Mouse (Mus musculus): ENCODE results near the gene E4f1.
"Not testable (repeated sequence)": the region's sequence is repeated elsewhere in the genome, so short reads cannot be mapped to it uniquely, and the experiment has no call there.

E4f1 gene

DNA sequence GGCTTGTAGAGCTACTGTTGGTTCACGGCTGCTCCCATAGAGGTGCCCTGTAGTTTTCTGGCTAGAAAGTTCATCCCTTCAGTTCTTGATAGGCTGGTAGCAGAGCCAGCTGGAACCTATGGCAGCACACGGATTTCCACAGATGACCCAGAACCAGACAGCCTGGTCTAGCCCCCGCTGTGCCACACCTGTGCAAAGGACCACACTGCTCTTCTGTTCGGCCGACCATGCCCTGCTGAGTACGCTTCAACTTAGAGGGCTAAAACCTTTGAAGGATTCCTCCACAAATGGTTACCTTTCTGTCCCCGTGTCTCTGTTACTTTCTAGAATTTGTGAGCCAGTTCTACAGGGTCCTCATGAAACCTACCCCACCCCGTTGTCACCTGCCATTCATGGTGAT lies 44.8 kb downstream of the E4f1 start:
- intact Hi-C loops (cut with DNase I), result not testable (repeated sequence)

DNA sequence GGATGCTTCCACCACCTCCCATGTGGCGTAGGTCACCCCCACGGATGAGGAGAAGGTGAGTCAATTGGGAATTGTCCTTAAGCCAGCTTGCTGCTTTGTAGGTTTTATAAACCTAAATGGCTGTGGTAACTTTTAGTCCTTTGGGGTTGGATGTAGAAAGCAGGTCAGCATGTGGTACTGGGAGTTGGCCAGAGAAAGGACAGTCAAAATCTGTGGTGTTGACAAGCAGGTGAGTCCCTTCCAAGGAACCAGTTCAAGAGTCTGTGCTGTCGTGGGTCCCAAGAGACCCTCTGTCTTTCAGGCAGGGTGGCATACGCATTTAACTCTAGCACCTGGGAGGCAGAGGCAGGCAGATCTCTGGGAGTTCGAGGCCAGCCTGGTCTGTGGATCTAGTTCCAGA lies 45.6 kb downstream of the E4f1 start:
- intact Hi-C loops (cut with DNase I), result no loop called here

DNA sequence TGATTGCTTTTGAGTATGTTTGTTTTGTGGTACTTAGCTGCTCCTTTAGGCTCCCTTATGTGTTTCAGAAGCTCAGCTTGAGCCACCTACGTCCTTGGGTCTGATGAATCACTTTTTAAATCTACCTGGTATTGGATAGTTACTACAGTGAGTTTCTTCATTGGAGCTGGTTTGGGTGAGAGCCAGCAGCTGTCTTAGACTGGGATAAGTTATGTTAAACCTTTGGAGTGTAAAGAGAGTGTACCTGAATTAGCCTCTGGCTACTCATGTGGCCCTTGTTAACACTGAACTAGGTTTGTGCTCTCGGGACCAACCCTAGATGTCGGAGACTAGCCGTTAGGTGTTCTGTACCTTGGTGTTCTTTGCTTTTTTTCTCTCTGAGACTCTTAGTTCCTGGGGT lies 47.0 kb downstream of the E4f1 start:
- intact Hi-C loops (cut with DNase I), result no loop called here

DNA sequence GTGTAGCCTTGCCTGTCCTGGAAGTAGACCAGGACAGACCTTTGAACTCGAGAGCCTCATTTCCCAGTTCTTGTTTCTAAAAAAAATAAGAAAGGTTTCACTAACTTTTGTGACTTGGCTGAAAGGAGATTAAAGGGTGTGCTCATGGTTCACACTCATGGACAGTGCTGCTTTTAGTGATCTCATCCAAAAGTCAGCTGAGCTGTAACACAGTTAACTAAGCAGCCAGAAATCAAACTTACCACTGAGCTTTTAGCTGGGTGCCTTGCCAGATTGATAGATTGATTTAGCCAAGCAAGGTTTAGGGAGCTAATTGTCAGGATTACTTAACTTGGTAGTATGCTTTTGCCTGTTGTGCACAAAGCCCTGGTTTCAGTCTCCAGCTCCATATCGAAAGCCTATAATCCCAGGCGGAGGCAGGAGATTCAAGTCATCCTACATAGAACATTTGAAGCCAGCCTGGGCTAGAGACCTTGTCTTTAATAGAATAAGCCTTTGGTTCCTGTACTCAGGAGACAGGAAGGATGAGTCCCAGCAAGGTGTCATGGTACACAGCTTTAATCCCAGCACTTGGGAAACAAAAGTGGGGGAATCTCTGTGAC lies 54.0 kb downstream of the E4f1 start:
- intact Hi-C loops (cut with DNase I), result no loop called here

DNA sequence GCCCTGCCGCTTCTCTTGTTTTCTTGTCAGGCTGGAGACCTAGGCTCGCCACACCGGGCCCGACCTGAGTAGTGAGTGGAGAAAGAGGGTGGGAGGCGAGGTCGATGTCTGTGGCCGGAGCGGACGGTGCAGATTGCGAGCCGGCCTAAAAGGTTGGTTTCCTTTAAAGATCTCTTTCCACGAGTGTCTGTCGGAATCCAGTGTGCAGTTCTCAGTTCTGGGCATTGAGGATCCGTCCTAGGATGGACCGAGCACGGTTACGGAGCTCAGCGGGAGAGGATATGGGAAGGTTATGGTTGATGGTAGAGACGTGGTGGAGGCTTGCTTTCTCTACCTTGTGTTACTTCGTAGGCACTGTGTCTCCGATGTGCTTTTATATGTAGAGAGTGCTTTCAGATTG lies 55.1 kb downstream of the E4f1 start:
- intact Hi-C loops (cut with DNase I), result no loop called here

DNA sequence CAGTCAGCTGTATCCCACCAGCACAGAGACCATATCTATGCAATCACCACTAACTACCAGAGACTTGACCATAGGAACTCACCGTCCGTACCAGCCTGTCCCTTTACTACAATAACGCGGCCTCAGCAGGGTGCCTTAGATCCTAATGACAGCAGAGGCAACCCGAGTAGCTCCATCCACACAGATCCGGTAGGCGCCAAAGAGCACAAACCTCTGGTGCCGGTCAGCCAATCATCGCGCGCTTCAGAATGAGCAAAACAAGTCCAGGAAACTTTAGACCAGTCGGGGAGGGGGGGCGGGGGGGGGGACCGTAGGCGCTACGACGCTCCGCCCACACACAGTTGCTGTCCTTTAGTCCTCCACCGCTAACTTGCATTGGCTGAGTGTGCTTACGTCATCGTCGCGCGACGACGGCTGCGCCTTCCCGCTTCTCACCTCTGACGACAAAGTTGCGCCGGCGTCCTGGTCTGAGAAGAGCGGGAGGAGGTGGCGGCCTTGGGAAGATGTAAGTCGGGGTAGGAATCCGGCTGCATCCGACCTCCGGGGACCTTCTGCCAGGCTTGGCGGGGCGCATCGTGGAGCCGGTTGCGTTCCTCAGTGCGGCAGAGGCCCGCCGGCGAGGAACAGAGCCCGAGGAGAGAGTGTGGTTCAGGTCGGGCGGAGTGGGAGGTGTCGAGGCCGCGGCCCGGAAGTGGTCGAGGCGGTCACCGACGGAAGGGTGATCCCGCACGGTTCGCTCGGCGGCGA lies 55.7 kb downstream of the E4f1 start, which contains the start of gene Rnps1:
Gene Rnps1 (plus strand): TSS at position 336 of the 747 bp plus-strand sequence.
- intact Hi-C loops (cut with DNase I), result no loop called here

DNA sequence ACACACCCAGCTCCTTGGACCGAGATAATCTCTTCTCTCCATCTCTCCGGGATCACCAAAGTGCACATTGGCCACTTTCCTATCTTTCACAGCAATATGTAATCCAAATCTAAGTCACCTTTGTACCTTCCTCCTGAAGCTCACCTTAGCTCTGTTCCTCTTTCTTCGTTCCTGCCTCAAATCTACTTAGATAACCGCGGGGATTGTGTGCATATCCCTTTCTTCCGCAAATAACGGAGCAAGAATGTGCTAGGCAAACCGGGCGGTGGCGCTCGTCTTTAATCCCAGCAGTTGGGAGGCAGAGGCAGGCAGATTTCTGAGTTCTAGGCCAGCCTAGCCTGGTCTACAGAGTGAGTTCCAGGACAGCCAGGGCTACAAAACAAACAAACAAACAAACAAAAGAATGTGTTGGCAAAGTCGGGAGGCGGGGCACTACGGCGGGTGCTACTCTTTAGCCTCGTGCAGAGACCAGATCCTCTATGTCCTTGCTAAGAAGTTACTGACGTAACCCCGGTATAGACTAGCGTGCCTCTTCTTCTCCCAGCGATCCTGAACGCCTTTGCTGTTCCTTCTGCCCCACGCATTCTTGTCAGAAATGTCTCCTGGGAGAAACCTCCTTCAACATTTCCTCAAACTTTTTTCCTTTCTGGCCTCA lies 56.4 kb downstream of the E4f1 start:
- intact Hi-C loops (cut with DNase I), result no loop called here

DNA sequence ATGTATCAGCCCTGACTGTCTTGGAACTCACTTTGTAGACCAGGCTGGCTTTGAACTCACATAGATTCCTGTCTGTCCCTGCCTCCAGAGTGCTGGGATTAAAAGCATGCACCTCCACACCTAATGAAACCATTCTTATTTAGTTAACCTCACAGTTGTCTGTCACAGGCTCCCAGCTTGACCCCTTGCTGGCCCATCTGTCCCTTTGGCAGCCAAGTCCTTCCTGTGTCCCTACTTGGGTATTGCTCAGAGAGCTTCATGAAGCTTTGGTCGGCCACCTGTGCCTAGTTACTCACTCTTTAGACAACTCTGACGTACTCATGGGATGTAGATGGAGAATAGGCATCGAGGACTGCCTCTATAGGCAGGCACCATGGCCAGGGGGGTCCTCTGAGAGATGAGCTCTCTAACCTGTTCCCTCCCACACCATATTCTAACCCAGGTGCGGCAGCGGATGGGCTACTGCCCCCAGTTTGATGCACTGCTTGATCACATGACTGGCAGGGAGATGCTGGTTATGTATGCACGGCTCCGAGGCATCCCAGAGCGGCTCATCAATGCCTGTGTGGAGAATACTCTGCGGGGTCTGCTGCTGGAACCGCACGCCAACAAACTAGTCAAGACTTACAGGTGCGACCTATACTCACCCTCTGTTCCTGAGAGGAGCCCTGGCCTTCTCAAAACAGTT lies 62.9 kb downstream of the E4f1 start:
- intact Hi-C loops (cut with DNase I), result no loop called here

DNA sequence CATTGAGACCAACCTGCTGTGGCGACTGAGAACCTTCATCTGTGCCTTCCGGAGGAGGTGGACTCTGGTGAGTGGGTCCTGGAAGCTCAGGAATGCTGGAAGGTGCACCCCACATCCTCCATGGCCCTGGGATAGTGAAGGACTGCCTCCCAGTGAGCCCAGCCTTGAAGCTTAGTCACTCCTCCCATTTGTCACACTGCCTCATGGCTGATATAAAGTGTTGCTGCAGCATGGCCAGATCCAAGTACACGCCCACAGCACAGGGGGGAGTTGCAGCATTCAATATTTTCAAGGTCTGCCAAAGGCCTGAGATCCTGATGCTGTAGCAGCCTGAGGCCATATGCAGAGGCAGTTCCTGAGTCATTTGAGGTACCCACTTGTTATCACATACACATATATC lies 67.7 kb downstream of the E4f1 start:
- intact Hi-C loops (cut with DNase I), result no loop called here

DNA sequence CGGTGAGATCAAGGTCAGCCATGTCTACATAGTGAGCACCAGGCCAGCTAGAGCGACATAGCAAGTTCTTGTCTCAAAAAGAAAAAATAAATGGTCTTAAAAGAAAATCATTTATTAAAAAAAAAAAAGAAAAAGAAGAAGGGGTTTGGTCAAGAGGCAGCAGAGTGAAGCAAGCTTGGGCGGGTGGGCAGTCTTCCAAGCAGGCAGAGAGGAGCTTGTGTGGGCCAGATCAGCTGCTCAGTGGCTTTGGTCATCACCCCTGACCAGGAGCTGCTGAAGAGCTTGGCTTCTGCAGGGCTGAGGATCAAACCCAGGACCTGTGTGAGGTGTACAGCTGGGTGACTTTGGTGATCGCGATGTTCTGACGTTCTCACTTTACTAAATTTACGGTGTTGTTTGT lies 75.7 kb downstream of the E4f1 start:
- intact Hi-C loops (cut with DNase I), result loop anchor here (5.0 kb wide), 3 partner anchors 42 to 237 kb away; partner anchors contain the start of genes Abca17 and Abca3
